Mouse (Mus musculus) myocyte (in vitro differentiated cells): ENCODE data around the gene Myf5.

Source experiments
- E2F4 ChIP-seq: IDR thresholded peaks from one replicate; pipeline ENCODE4 v1.6.1; 2011; ENCODE audit warnings: mild to moderate bottlenecking, control low read depth, moderate library complexity; ENCODE audit not compliant: insufficient read depth
- MAX ChIP-seq: IDR thresholded peaks from one replicate; pipeline ENCODE4 v1.6.1; 2011; ENCODE audit warnings: low read depth, mild to moderate bottlenecking, control low read depth
- MYOG ChIP-seq, 3 experiments: IDR thresholded peaks; one replicate each; pipeline ENCODE4 v1.6.1; 2011; ENCODE audit warnings: control low read depth in 2 of 3, low read depth in 2 of 3, mild to moderate bottlenecking in 2 of 3; ENCODE audit not compliant: insufficient read length in 2 of 3, control insufficient read depth in 1 of 3, insufficient read depth in 1 of 3
- POLR2A ChIP-seq: IDR thresholded peaks from one replicate; pipeline ENCODE4 v1.6.1; 2011; ENCODE audit warnings: low read depth, mild to moderate bottlenecking, control low read depth, moderate library complexity; ENCODE audit not compliant: insufficient read length
- POLR2AphosphoS2 ChIP-seq: IDR thresholded peaks from one replicate; pipeline ENCODE4 v1.6.1; 2011; ENCODE audit warnings: low read depth, control low read depth; ENCODE audit not compliant: insufficient read length
- SRF ChIP-seq: IDR thresholded peaks from one replicate; pipeline ENCODE4 v1.6.1; 2011; ENCODE audit warnings: low read depth; ENCODE audit not compliant: control insufficient read depth, insufficient read length
- USF1 ChIP-seq: IDR thresholded peaks from one replicate; pipeline ENCODE4 v1.6.1; 2011; ENCODE audit warnings: low read depth, mild to moderate bottlenecking, control low read depth, moderate library complexity

DNA sequence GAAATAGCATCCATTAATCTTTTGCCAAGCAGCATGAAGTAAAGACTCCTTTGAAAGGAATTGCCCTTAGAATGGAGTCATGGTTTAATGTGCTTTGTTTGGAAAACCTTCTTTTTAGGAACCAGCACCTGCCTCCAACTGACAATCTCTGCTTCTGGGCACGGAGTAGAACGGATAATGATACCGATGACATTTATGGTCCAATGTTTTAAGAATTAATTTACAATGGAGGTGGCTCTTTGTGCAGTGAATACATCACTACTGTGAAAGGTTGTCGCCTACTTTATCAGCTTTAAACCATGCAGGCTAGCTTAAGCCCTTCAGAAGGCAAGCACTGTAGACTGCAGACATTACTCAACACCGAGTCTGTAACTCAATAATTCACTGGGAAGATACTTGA, 14.2 kb downstream of the Myf5 start:
- no peak for TF ChIP-seq USF1
- no peak for TF ChIP-seq POLR2A
- no peak for TF ChIP-seq MAX
- TF ChIP-seq MYOG (IDR thresholded peaks at IDR 0.05; ENCODE audit: control insufficient read depth in 1 of 3, insufficient read depth in 1 of 3, insufficient read length in 2 of 3, low read depth in 2 of 3), result no peak
- TF ChIP-seq POLR2AphosphoS2, result no peak
- TF ChIP-seq SRF, result no peak
- no peak for TF ChIP-seq E2F4
